Mouse (Mus musculus): ENCODE data around the gene Gm49416.

GRCm38 (mm10) chr19:8920073-8920736 lies 31.5 kb downstream of the Gm49416 start, which contains the start of gene B3gat3:
- TF ChIP-seq CTCF (IDR thresholded peaks at IDR 0.05; ENCODE audit: extremely low read depth, insufficient read depth, insufficient read length, insufficient replicate concordance) (no peak), POLR2A (IDR thresholded peaks at IDR 0.05; ENCODE audit: low read depth, low read length) (peak; percentile 61)

Data from spleen, adult 2 months (tissue).